Mouse (Mus musculus) kidney, embryonic 14.5 days (tissue): ENCODE data around the gene Nsg2. TPM values are rescaled to one million over a fixed set of nuclear protein-coding genes. Genes with fewer than 3 reads are reported as not detected.
"Not testable (repeated sequence)": the region's sequence is repeated elsewhere in the genome, so short reads cannot be mapped to it uniquely, and the experiment has no call there.

Experiments used
- ATAC-seq: fragments of 200-750 bp; cut with Nextera tagmentation; 2 replicates; pipeline ENCODE4 v1.8.0; 2017; ENCODE audit warnings: moderate number of reproducible peaks, mild to moderate bottlenecking, moderate TSS enrichment, moderate library complexity; ENCODE audit not compliant: low FRiP score, low TSS enrichment
- H3K27ac ChIP-seq: fragments of 300-500 bp; sonication (generic); 2 replicates; pipeline ENCODE4 v1.5.1; 2014; ENCODE audit warnings: low read depth, mild to moderate bottlenecking, low read length, moderate library complexity, mixed read lengths
- H3K27me3 ChIP-seq: fragments of 300-500 bp; sonication (generic); 2 replicates; pipeline ENCODE4 v1.6.1; 2014; ENCODE audit warnings: mild to moderate bottlenecking, low read length; ENCODE audit not compliant: control insufficient read depth, insufficient read depth
- H3K36me3 ChIP-seq: fragments of 300-500 bp; sonication (generic); 2 replicates; pipeline ENCODE4 v1.6.1; 2014; ENCODE audit warnings: low read length, mixed read lengths; ENCODE audit not compliant: control insufficient read depth, insufficient read depth
- H3K4me1 ChIP-seq: fragments of 300-500 bp; sonication (generic); 2 replicates; pipeline ENCODE4 v1.6.1; 2014; ENCODE audit warnings: low read length, mixed read lengths; ENCODE audit not compliant: control insufficient read depth, insufficient read depth
- H3K4me2 ChIP-seq: fragments of 300-500 bp; sonication (generic); replicated peaks from 2 replicates; pipeline ENCODE4 v1.6.1; 2014; ENCODE audit warnings: low read depth, mild to moderate bottlenecking, low read length
- H3K4me3 ChIP-seq: fragments of 300-500 bp; sonication (generic); 2 replicates; pipeline ENCODE4 v1.5.1; 2014; ENCODE audit warnings: mild to moderate bottlenecking, low read length
- H3K9ac ChIP-seq: fragments of 300-500 bp; sonication (generic); 2 replicates; pipeline ENCODE4 v1.6.1; 2014; ENCODE audit warnings: low read depth, mild to moderate bottlenecking, low read length, moderate library complexity
- H3K9me3 ChIP-seq: fragments of 300-500 bp; sonication (generic); 2 replicates; pipeline ENCODE4 v1.6.1; 2016; ENCODE audit warnings: low read length; ENCODE audit not compliant: control insufficient read depth
- WGBS: fragments of 180-500 bp; shearing (Covaris S2); extraction: QIAGEN DNeasy Blood & Tissue Kit; methylation state at CpG from one replicate; pipeline ENCODE4 v1.1.7; 2014; 5-methylcytosine and 5-hydroxymethylcytosine counted together
- polyA plus RNA-seq: library from polyadenylated mRNA; unstranded; fragments of >200 nt; fragmentation: Nextera tagmentation; extraction: Ambion mirVana; gene quantifications from 2 replicates; pipeline ENCODE4 v1.2.1, GENCODE M21; 2014

Nsg2 gene
- polyA plus RNA-seq, 1 experiment from 2014 or later = 0.87 TPM

DNA sequence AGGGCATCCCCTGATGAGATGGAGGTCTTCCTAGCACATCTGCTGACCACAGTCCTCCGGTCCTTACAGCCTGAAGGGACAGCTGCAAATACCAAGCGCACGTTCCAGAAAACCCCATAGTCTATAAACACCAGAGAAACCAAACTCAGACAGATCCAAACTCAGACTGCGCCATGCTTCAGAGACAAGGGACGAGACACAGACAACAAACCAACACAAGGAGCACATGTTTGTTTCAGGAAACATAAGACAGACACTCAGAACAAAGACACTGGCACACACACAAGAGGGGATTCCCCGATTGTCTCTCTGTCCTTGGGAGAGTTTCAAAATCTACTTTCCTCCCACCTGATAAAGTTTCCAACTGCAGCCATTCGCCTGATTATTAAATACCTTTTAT lies 18.4 kb upstream of the Nsg2 start:
- ATAC-seq = no peak
- WGBS = 93% methylated on average over 7 of the region's 7 CpGs

DNA sequence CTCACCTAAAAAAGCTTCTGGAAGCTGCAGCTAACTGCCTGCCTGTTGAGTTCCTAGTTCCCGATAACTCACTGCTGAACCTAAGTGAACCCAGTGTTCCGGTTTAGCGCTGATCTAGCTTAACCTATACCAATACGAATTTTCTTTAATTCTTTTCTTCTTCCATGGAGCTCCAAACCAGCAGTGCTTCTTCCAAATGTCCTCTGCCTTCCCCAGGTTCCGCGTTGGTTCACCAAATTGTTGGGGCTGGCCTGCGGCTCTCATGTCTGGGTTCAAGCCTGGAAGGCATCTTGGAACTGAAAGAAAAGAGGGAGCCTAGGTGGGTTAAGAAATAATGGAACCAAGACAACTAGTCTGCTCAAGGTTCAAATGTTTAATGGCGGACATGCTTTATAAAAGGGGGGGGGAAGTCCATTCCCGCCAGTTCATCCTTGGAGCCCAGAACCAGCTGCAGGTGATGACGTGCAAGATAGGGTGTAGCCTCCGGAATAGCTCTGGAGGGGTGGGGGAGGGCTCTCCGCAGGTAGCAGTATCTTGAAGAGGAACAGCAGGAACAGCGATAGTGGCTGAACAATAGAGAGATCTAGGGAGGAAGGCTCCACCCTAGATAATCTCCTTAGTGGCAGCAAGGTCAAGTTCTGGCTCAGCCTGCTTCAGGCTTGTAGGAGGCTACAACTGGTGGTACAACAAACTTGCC lies 17.9 kb upstream of the Nsg2 start:
- H3K9me3 ChIP-seq = peaks cover 10% of the 10 kb centered on the region
- 90% methylated on average over 13 of the region's 13 CpGs for WGBS
- not testable (repeated sequence) for H3K4me3 ChIP-seq, H3K4me2 ChIP-seq, H3K36me3 ChIP-seq, ATAC-seq, H3K9ac ChIP-seq, H3K4me1 ChIP-seq, H3K27me3 ChIP-seq, H3K27ac ChIP-seq

More for the DNA sequence above, 18.4 kb upstream of the Nsg2 start:
- H3K4me1 ChIP-seq = no peaks in the 10 kb centered on the region
- no peak overlapping the region for H3K4me3 ChIP-seq
- no peak overlapping the region for H3K27ac ChIP-seq
- H3K36me3 ChIP-seq = no peaks in the 10 kb centered on the region
- H3K9me3 ChIP-seq = peaks cover 10% of the 10 kb centered on the region
- H3K9ac ChIP-seq = no peak overlapping the region
- no peak overlapping the region for H3K4me2 ChIP-seq
- no peaks in the 10 kb centered on the region for H3K27me3 ChIP-seq

DNA sequence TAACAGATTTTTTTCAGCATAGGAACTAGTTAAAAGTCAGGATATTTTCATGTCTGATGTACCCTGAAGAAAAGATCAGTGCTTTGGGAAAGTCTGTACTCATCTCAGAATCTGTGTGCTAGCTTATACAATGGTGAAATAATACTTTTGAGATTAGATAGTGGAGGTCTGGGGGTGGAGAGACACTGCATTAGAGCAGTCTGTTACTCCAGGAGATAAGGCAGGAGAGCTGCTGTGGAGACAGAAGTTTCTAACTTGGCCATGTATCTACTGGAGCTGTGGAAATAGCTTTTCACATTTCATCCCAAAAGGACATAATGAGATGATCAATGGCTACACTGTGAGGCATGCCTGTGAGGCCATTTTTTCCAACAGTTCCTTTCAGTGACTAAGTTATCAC lies 17.0 kb upstream of the Nsg2 start:
- ATAC-seq = no peak
- no peak overlapping the region for H3K27ac ChIP-seq
- H3K9me3 ChIP-seq = peaks cover 10% of the 10 kb centered on the region

DNA sequence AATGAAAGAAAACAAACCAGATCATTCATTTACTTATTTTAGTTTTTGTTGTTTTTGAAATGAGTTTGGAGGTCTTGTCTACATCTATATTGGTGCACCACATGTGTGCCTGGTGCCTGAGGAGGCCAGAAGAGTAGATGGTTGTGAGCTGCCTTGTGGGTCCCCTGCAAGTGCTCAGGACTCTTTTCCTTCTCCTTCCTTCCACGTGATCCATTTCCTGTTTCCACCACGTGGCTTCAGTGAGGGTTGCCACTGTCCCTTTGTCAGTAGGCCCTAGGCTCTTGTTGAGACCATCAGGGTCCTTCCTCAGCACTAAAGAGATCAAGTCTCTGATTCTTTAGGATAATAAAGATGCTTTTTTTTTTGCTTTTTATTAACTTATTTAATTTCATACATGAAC lies 15.5 kb upstream of the Nsg2 start:
- Histone ChIP-seq H3K9ac (no peak overlapping the region), H3K9me3 (peaks cover 5% of the 10 kb centered on the region), H3K27me3 (no peaks in the 10 kb centered on the region), H3K27ac (no peak overlapping the region), H3K4me1 (no peaks in the 10 kb centered on the region), H3K4me2 (no peak overlapping the region), H3K4me3 (no peak overlapping the region), H3K36me3 (no peaks in the 10 kb centered on the region)
- ATAC-seq = no peak
- 63% methylated on average over 2 of the region's 2 CpGs for WGBS

More for the DNA sequence above, 17.0 kb upstream of the Nsg2 start:
- Histone ChIP-seq H3K9ac (no peak overlapping the region), H3K27me3 (no peaks in the 10 kb centered on the region), H3K4me3 (no peak overlapping the region), H3K36me3 (no peaks in the 10 kb centered on the region), H3K4me2 (no peak overlapping the region), H3K4me1 (no peaks in the 10 kb centered on the region)

DNA sequence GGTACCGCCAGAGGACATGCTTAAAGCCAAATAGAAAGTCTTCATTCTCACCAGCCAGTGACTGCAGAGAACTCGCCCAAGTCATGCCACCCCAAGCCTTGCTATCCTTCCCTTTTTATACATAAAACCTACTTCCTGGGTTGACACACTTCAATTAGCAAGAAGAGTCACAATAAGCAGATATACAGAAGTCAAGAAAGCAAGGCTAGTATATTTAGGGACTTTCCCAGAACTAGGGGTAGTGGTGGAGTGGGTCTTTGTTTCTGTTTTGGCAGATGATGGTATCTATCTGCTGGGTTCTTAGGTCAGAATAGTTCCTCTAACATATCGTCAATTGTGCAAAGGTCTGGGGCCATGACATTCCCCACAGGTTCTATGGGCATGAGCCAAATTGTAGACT lies 7.7 kb upstream of the Nsg2 start:
- H3K36me3 ChIP-seq = no peaks in the 10 kb centered on the region
- ATAC-seq = no peak
- no peaks in the 10 kb centered on the region for H3K9me3 ChIP-seq
- no peak overlapping the region for H3K4me3 ChIP-seq
- no peak overlapping the region for H3K27ac ChIP-seq
- H3K27me3 ChIP-seq = no peaks in the 10 kb centered on the region
- no peak overlapping the region for H3K9ac ChIP-seq
- 89% methylated on average over 3 of the region's 3 CpGs for WGBS
- H3K4me1 ChIP-seq = no peaks in the 10 kb centered on the region
- no peak overlapping the region for H3K4me2 ChIP-seq

DNA sequence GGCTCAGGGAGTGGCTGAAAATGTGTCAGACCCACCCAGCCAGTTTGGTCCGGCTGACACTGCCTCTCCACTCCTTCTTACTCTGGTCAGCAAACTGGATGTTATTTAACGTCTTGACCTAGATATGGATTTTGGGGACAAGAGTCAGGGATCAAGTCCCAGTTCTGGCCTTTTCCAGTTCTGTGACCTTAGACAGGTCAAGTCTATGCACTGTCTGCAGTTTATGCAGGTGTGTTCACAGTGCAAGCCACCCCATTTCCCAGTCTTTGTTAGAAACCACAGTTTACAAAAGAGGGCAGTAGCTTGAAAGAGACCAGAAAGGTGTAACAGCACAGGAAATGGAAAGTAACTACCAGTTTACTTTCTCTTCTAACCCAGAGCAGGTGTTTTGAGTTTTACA lies 547 bp upstream of the Nsg2 start:
- ATAC-seq = no peak
- H3K4me1 ChIP-seq = no peaks in the 10 kb centered on the region
- 56% methylated on average over 2 of the region's 2 CpGs for WGBS
- H3K4me2 ChIP-seq = no peak overlapping the region
- no peak overlapping the region for H3K9ac ChIP-seq
- no peaks in the 10 kb centered on the region for H3K27me3 ChIP-seq
- no peak overlapping the region for H3K27ac ChIP-seq
- no peak overlapping the region for H3K4me3 ChIP-seq
- no peaks in the 10 kb centered on the region for H3K9me3 ChIP-seq
- no peaks in the 10 kb centered on the region for H3K36me3 ChIP-seq

DNA sequence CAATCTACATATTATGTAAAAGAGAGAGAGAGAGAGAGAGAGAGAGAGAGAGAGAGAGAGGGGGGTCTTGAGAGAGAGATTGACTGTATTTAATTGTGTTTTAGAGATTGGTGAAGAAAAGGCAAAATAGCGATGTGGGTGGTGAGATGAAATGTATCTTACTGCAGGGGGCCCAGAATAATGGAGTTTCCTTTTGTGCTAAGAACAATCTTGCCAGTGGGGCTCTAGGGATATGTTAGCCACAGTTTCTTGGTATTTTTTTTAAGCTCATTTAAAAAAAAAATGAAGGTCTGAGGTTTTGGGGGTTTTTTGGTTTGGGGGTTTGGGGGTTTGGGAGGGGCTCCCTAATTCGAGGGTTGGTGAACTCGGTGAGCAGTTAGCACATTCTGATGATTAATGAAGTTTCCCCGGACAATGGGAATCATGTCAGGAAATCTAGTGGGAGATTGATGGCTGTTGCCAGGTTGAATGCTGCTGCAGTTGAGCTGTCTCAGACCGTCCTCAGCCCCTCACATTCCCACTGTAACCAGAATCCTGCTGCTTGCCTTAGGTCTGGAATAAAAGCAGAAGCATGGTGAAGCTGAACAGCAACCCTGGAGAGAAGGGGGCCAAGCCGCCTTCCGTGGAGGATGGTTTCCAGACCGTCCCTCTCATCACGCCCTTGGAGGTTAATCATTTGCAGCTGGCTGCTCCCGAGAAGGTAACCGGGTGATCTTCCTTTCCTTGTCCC lies 1.1 kb downstream of the Nsg2 start:
- H3K9me3 ChIP-seq = no peaks in the 10 kb centered on the region
- H3K4me3 ChIP-seq = no peak overlapping the region
- no peaks in the 10 kb centered on the region for H3K4me1 ChIP-seq
- H3K9ac ChIP-seq = no peak overlapping the region
- H3K4me2 ChIP-seq = 0 out of 2 replicates have a peak overlapping the region, but pooled peaks have one; percentile 2
- H3K27ac ChIP-seq = no peak overlapping the region
- peak; percentile 43; the same call in 1 of the 2 replicates for ATAC-seq
- 4% methylated on average over 11 of the region's 11 CpGs for WGBS
- no peaks in the 10 kb centered on the region for H3K36me3 ChIP-seq
- H3K27me3 ChIP-seq = no peaks in the 10 kb centered on the region

DNA sequence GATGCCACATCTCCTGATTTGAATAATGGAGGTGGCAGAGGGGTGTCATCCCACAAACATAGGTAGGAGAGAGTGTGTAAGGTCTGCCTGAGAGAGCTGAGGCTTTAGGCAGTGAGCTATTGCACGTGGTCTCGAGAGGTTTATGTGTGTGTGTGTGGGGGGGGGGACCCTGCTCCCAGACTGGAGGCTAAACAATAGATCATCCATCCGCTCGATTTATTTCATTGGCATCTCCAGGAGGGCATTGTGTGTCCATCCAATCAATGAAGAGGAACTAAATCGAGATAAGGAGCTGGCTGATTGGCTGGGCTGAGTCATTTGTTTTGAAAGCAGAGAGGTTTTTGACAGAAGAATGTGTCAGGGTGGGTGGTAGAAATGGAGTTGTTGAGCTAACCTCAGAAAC lies 2.4 kb downstream of the Nsg2 start:
- Histone ChIP-seq H3K4me1 (no peaks in the 10 kb centered on the region), H3K4me3 (no peak overlapping the region), H3K4me2 (no peak overlapping the region), H3K27ac (no peak overlapping the region), H3K27me3 (no peaks in the 10 kb centered on the region), H3K36me3 (no peaks in the 10 kb centered on the region), H3K9me3 (no peaks in the 10 kb centered on the region), H3K9ac (no peak overlapping the region)
- no peak for ATAC-seq
- WGBS = 20% methylated on average over 5 of the region's 5 CpGs

DNA sequence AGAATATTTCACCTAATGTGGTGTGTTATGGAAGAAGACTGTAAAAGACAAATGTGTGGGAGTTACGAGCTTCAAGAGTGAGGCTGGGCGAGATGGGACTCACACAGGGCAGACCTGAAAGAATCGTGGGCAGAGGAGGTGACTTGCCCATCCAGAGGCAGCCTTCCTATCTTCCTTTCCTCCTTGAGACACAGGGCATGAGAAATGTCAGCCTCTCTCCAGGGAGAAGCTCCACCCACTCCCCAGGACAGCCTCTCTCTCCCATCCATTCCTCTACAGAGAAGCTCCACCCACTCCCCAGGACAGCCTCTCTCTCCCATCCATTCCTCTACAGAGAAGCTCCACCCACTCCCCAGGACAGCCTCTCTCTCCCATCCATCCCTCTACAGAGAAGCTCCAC lies 7.8 kb downstream of the Nsg2 start:
- not testable (repeated sequence) for H3K4me2 ChIP-seq, H3K4me3 ChIP-seq, H3K27me3 ChIP-seq, H3K36me3 ChIP-seq, ATAC-seq, H3K9ac ChIP-seq, H3K9me3 ChIP-seq, H3K27ac ChIP-seq
- peaks cover 10% of the 10 kb centered on the region; the same call in 1 of the 2 replicates for H3K4me1 ChIP-seq
- WGBS = 85% methylated on average over 3 of the region's 3 CpGs
